Mouse (Mus musculus) hindbrain, embryonic 12.5 days (tissue): ENCODE data around the gene Bckdha. TPM values are rescaled to one million over a fixed set of nuclear protein-coding genes. Genes with fewer than 3 reads are reported as not detected.

ENCODE experiments used
- ATAC-seq: fragments of 200-750 bp; cut with Nextera tagmentation; 2 replicates; pipeline ENCODE4 v1.8.0; 2017; ENCODE audit warnings: moderate TSS enrichment; ENCODE audit not compliant: low FRiP score
- H3K27ac ChIP-seq: fragments of 300-500 bp; sonication (generic); 2 replicates; pipeline ENCODE4 v1.5.1; 2016; ENCODE audit warnings: mild to moderate bottlenecking
- H3K27me3 ChIP-seq: fragments of 300-500 bp; sonication (generic); 2 replicates; pipeline ENCODE4 v1.6.1; 2016; ENCODE audit warnings: mild to moderate bottlenecking
- H3K36me3 ChIP-seq: fragments of 300-500 bp; sonication (generic); 2 replicates; pipeline ENCODE4 v1.6.1; 2016; ENCODE audit warnings: mild to moderate bottlenecking
- H3K4me1 ChIP-seq: fragments of 300-500 bp; sonication (generic); 2 replicates; pipeline ENCODE4 v1.6.1; 2016
- H3K4me2 ChIP-seq: fragments of 300-500 bp; sonication (generic); replicated peaks from 2 replicates; pipeline ENCODE4 v1.6.1; 2016; ENCODE audit warnings: mild to moderate bottlenecking
- H3K4me3 ChIP-seq: fragments of 300-500 bp; sonication (generic); 2 replicates; pipeline ENCODE4 v1.5.1; 2016; ENCODE audit warnings: mild to moderate bottlenecking
- H3K9ac ChIP-seq: fragments of 300-500 bp; sonication (generic); 2 replicates; pipeline ENCODE4 v1.6.1; 2016; ENCODE audit warnings: mild to moderate bottlenecking, moderate library complexity
- H3K9me3 ChIP-seq: fragments of 300-500 bp; sonication (generic); replicated peaks from 2 replicates; pipeline ENCODE4 v1.6.1; 2016; ENCODE audit warnings: mild to moderate bottlenecking
- WGBS: fragments of 180-500 bp; shearing (Covaris S2); methylation state at CpG from one replicate; pipeline ENCODE4 v1.1.7; 2016; 5-methylcytosine and 5-hydroxymethylcytosine counted together
- polyA plus RNA-seq: library from polyadenylated mRNA; unstranded; fragments of >200 nt; fragmentation: Nextera tagmentation; extraction: Ambion mirVana; gene quantifications from 2 replicates; pipeline ENCODE4 v1.2.1, GENCODE M21; 2016

Bckdha gene
- polyA plus RNA-seq, 1 experiment from 2014 or later = 45.4 TPM

DNA sequence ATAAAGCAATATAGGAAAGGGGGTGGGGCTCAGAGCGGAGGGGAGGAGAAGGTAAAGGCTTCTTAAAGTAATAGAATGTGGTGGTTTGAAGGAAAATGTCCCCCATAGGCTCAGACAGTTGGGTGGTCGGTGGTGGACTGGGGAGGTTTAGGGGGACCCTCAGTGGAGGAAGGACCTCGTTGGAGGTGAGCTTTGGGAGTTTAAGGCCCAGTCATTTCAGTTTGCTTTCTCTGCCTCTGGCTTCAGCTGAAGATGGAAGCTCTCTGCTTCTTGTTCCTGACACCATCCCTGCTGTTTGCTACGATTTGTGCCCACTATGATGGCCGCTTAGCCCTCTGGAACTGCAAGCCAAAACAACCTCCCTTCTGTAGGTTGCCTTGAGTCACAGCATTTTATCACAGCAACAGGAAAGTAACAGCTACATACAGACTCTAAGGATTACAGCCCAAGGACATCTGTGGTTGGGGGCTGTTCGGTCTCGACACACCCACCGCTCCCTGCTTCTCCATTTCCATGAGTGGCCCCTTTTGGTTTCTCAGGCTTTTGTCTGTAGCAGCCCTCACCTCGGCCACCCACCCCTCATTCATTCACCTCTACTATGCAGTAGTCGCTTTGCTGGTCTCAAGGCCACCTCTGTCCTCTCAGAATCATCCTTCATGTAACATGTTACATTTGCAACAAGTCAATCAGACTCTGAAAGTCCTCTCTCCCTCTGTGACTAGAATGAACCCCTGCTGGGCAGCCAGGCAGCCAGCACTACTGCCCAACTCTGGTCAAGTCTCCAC is 41.2 kb downstream of the Bckdha start:
- Histone ChIP-seq H3K4me1 (peaks cover 3% of the 10 kb centered on the region; the same call in 1 of the 2 replicates), H3K9me3 (no peaks in the 10 kb centered on the region), H3K9ac (no peak overlapping the region), H3K27ac (no peak overlapping the region), H3K4me3 (no peak overlapping the region), H3K4me2 (no peak overlapping the region), H3K36me3 (0 out of 2 replicates have a peak, but pooled peaks cover 8% of the 10 kb centered on the region), H3K27me3 (peaks cover 5% of the 10 kb centered on the region)
- no peak for ATAC-seq
- 80% methylated on average over 10 of the region's 10 CpGs for WGBS

DNA sequence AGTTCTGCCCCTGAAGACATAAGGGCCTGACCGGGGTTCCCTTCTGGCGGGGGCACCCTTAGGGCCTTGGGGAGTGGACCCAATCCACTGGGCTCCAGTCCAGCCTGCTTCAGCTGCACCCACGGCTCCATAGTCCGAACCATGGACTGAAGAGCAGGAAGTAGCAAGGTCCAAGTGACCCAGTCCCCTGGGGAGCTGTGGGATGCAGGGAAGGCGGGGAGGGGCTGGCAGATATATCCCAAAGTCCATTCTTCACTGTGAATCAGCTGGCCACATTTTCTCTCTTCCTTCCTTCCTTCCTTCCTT is 43.1 kb downstream of the Bckdha start, which contains the start of gene Erich4:
Erich4 (minus strand) TSS at position 187 of the 306 bp plus-strand sequence.
- WGBS = 85% methylated on average over 5 of the region's 5 CpGs
- H3K4me1 ChIP-seq = peaks cover 3% of the 10 kb centered on the region; the same call in 1 of the 2 replicates
- H3K4me2 ChIP-seq = no peak within 1 kb of the TSS
- H3K9me3 ChIP-seq = no peaks in the 10 kb centered on the region
- H3K36me3 ChIP-seq = no peaks in the 10 kb centered on the region
- peaks cover 5% of the 10 kb centered on the region for H3K27me3 ChIP-seq
- ATAC-seq = no peak
- no peak within 1 kb of the TSS for H3K27ac ChIP-seq
- H3K4me3 ChIP-seq = no peak within 1 kb of the TSS
- H3K9ac ChIP-seq = no peak within 1 kb of the TSS

DNA sequence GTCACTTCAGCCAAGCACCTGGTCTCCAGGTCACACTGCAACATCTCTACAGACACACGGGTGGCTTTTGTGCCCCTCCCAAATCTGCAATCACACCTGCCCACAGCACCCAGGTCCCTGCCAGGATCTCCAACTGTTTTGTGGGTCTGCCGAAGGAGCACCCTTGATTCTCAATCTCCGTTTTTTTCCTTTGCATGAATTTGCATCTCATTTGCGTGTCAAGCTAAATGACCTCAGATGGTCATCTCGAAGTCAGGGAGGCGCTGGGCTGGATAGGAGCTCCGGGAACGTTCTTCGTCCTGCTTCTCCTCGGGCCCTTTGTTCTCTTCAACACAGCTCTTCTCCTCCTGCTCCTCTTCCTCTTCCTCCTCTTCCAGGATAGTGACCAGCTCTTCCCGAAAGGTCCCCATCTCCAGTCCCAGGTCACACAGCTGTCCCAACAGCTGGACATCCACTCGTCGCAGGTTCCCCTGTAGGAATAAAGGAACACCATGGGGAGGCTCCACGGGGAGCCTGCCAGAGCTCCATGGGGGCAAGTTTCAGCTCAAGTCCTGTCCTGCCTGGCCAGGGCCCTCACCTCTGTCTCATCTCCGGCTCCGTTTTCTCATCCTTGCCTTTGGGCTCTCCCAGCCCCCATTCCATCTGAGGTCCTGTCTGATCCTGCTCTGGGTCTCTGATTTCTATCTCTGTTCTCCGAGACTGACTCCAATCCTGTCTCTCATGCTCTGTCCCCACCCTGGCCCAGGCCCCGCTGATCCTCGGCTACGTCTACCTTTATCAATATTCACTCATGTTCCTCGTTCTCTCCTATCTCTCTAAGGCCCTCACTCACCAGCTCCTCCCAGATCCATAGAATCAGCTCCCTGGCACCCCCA is 43.7 kb downstream of the Bckdha start:
- H3K36me3 ChIP-seq = no peaks in the 10 kb centered on the region
- ATAC-seq = no peak
- no peak overlapping the region for H3K4me3 ChIP-seq
- H3K27me3 ChIP-seq = peaks cover 5% of the 10 kb centered on the region
- H3K27ac ChIP-seq = no peak overlapping the region
- no peaks in the 10 kb centered on the region for H3K9me3 ChIP-seq
- WGBS = 69% methylated on average over 21 of the region's 21 CpGs
- peaks cover 2% of the 10 kb centered on the region; the same call in 1 of the 2 replicates for H3K4me1 ChIP-seq
- H3K9ac ChIP-seq = no peak overlapping the region
- H3K4me2 ChIP-seq = no peak overlapping the region

DNA sequence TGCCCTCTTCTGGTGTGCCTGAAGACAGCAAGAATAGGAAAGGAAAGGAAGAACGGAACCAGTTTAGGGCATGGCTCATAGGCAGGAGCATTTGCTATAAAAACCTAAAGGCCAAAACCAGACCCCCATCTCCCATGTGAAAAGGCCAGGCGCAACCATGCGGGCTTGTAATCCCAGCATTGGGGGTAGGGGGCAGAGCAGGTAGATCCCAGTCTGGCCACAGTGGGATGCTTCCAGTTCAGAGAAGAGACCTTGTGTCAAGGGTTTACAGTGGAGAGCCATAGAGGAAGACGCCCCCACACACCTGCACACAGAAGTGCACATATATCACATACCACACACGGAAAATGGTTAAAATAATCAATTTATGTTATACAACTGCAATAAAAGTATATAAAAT is 44.7 kb downstream of the Bckdha start:
- H3K9me3 ChIP-seq = no peaks in the 10 kb centered on the region
- peaks cover 5% of the 10 kb centered on the region for H3K27me3 ChIP-seq
- no peak overlapping the region for H3K9ac ChIP-seq
- H3K36me3 ChIP-seq = no peaks in the 10 kb centered on the region
- 87% methylated on average over 5 of the region's 5 CpGs for WGBS
- no peak overlapping the region for H3K4me2 ChIP-seq
- H3K4me1 ChIP-seq = no peaks in the 10 kb centered on the region
- H3K4me3 ChIP-seq = no peak overlapping the region
- no peak overlapping the region for H3K27ac ChIP-seq
- no peak for ATAC-seq

DNA sequence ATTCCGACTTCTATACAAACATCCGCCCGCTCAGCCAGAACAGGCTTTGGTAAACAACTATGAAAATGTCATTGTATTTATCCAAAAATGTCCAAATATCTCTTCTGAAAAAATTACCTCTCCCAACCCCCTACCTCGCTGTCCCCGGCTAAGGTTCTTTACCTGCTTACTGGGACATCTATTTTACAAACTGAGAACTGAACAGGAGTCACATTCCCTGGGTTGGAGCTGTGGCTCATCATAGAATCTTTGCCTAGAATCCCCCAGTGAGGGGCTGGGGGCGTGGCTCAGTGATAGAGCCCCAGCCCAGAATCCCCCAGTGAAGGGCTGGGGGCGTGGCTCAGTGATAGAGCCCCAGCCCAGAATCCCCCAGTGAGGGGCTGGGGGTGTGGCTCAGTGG is 47.3 kb downstream of the Bckdha start:
- Histone ChIP-seq H3K4me2 (no peak overlapping the region), H3K27ac (no peak overlapping the region), H3K27me3 (no peaks in the 10 kb centered on the region), H3K9me3 (no peaks in the 10 kb centered on the region; the same call in 1 of the 2 replicates), H3K36me3 (no peaks in the 10 kb centered on the region), H3K4me1 (no peaks in the 10 kb centered on the region), H3K9ac (no peak overlapping the region), H3K4me3 (no peak overlapping the region)
- no peak for ATAC-seq
- 43% methylated on average over 7 of the region's 7 CpGs for WGBS

DNA sequence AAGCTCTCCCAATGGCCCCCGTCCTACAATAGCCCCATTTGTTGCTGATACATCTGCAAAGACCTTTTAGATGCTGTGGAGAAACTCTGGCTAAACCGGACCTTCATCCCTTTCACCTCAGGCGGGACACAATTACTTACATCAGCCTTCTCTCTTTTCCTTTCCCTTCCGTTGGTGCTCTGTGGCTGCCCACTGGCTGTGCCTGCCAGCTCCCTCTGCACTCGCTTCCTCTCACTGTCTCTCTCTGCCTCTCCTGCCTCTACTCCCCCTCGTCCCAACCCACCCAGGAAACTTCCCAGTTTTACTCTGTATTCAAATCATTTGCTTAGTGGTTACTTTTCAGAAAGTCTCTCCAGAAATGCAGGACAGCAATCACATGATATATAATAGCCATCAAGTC is 48.7 kb downstream of the Bckdha start:
- WGBS = 38% methylated on average over 6 of the region's 6 CpGs
- Histone ChIP-seq H3K36me3 (no peaks in the 10 kb centered on the region), H3K27me3 (no peaks in the 10 kb centered on the region), H3K4me1 (no peaks in the 10 kb centered on the region), H3K4me2 (no peak overlapping the region), H3K4me3 (no peak overlapping the region), H3K9ac (no peak overlapping the region), H3K27ac (no peak overlapping the region), H3K9me3 (no peaks in the 10 kb centered on the region; the same call in 1 of the 2 replicates)
- no peak for ATAC-seq

DNA sequence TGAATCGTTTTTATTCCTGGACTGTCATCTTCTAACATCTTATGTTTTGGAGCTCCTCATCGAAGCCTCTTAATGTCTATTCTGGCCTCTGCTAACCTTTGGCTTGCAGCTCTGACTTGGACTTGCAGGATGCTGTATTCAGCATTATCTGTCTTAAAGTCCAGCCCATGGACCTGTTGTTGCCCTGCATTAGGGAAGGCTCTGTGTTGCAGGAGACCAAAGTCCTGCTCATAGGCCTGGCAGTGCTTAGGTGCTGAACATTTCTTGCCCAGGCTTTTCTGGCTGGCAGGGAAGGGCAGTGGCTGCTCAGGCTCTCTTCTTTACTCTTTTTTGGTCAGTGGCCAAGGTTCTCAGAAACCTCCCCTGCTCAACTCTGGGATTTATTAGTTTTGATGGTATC is 51.6 kb downstream of the Bckdha start:
- WGBS = 82% methylated on average over 2 of the region's 2 CpGs
- no peaks in the 10 kb centered on the region for H3K36me3 ChIP-seq
- no peaks in the 10 kb centered on the region for H3K27me3 ChIP-seq
- H3K4me2 ChIP-seq = no peak overlapping the region
- H3K27ac ChIP-seq = no peak overlapping the region
- no peak overlapping the region for H3K9ac ChIP-seq
- no peak overlapping the region for H3K4me3 ChIP-seq
- H3K9me3 ChIP-seq = no peaks in the 10 kb centered on the region; the same call in 1 of the 2 replicates
- ATAC-seq = no peak
- H3K4me1 ChIP-seq = no peaks in the 10 kb centered on the region

DNA sequence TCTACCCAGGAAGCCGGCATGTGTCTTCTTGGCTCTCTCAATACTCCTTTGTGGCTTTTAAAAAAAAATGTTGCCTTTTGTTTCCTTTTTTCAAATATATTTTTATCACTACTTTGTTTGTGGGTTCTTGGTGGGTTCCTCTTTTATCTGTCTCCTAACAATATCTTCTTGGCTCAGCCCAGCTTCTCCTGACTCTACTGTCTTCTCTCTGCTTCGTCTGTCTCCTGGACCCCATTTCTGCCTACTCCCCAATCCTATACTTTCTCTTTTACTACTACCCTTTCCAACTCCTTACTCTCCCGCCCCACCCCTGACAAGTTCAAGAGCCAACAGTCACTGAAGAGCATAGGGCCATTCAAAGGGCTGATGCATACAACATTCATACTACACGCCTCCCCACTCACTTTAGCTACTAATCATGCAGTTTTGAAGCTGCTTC is 52.1 kb downstream of the Bckdha start:
- Histone ChIP-seq H3K27me3 (no peaks in the 10 kb centered on the region), H3K27ac (no peak overlapping the region), H3K9ac (no peak overlapping the region), H3K9me3 (no peaks in the 10 kb centered on the region; the same call in 1 of the 2 replicates), H3K36me3 (no peaks in the 10 kb centered on the region), H3K4me3 (no peak overlapping the region), H3K4me1 (no peaks in the 10 kb centered on the region), H3K4me2 (no peak overlapping the region)
- WGBS = 82% methylated on average over 4 of the region's 4 CpGs
- no peak for ATAC-seq

DNA sequence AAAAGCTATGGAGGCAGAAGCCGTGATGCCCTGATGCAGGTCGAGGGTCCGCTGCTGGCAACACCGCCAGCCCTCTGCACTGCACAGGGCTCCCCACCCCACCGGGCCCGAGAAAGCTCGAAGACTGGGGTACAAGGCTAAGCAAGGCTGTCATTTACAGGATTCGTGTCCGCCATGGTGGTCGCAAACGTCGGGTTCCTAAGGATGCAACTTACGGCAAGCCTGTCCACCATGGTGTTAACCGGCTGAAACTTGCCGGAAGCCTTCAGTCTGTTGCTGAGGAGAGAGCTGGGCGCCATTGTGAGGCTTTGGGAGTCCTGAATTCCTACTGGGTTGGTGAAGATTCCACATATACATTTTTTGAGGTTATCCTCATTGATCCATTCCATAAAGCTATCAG is 57.4 kb downstream of the Bckdha start:
- Histone ChIP-seq H3K9me3 (no peaks in the 10 kb centered on the region), H3K4me2 (no peak overlapping the region), H3K27me3 (no peaks in the 10 kb centered on the region), H3K36me3 (no peaks in the 10 kb centered on the region), H3K9ac (no peak overlapping the region), H3K4me1 (no peaks in the 10 kb centered on the region), H3K27ac (no peak overlapping the region), H3K4me3 (no peak overlapping the region)
- ATAC-seq = no peak
- WGBS = 90% methylated on average over 16 of the region's 16 CpGs

DNA sequence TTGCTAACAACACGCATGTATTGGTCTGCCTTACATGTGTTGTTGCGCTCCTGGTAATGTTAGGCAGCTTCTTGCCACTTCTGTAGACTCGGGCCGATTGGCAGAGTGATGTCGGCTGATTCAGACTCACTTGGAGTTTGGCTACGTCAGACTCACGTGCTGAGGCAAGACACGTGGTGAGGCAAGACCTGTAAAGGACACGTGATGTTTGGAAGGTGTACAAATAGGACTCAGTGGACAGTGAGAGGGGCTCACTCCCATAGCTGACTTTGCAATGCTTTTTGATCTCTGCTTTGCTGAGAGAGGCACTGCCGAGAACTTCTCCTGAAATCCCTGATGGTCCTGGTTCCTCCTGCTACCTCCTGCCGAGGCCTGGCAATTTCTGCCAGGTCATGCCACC is 58.1 kb downstream of the Bckdha start:
- Histone ChIP-seq H3K4me1 (no peaks in the 10 kb centered on the region), H3K36me3 (no peaks in the 10 kb centered on the region), H3K4me2 (no peak overlapping the region), H3K27ac (no peak overlapping the region), H3K9me3 (no peaks in the 10 kb centered on the region), H3K27me3 (no peaks in the 10 kb centered on the region), H3K9ac (no peak overlapping the region), H3K4me3 (no peak overlapping the region)
- ATAC-seq = no peak
- 89% methylated on average over 11 of the region's 11 CpGs for WGBS

DNA sequence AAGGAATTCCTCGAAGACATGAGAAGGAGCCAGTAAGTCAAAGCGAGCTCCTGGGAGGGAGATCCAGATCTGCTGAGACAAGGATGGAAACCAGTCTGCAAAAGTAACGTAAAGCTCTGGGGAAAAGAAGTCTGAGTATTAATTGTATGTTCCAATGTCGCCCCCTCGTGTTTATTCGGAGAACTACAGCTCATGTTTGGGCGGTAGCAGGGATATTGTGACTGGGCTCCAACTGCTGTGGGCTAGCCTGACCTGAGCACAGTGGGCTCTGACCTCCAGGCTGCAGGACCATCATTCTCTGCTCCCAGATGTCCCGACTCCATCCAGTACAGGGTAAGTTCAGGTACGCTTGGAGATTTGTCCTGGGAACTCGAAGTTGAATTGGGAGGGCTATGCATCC is 59.1 kb downstream of the Bckdha start:
- H3K9ac ChIP-seq = no peak overlapping the region
- no peak overlapping the region for H3K4me3 ChIP-seq
- no peaks in the 10 kb centered on the region for H3K4me1 ChIP-seq
- H3K36me3 ChIP-seq = no peaks in the 10 kb centered on the region
- H3K27ac ChIP-seq = no peak overlapping the region
- H3K9me3 ChIP-seq = no peaks in the 10 kb centered on the region
- H3K27me3 ChIP-seq = no peaks in the 10 kb centered on the region
- no peak for ATAC-seq
- H3K4me2 ChIP-seq = no peak overlapping the region
- WGBS = 10% methylated on average over 10 of the region's 10 CpGs

DNA sequence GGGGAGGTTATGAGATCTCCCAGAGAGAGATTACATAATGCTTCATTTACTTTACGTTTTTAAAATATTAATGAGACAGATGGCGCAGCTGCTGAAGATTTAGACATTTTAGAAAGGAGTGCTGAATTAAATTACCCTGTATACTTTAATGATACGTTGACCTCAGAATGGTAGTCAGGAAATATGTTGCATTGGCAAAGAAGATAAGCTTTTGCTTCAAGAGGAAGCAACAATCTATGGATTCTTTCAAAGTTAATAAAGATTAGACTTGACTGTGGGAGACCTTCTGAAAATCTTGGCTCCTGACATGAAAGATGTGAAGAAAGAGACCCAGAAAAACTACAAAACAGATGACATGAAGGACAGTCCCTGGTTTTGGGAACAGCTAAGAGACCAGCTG is 64.9 kb downstream of the Bckdha start:
- H3K36me3 ChIP-seq = no peaks in the 10 kb centered on the region
- H3K27ac ChIP-seq = no peak overlapping the region
- H3K9ac ChIP-seq = no peak overlapping the region
- H3K4me1 ChIP-seq = no peaks in the 10 kb centered on the region
- no peaks in the 10 kb centered on the region for H3K27me3 ChIP-seq
- no peaks in the 10 kb centered on the region for H3K9me3 ChIP-seq
- 87% methylated on average over 3 of the region's 3 CpGs for WGBS
- H3K4me3 ChIP-seq = no peak overlapping the region
- no peak overlapping the region for H3K4me2 ChIP-seq
- no peak for ATAC-seq
